Mouse (Mus musculus) bone marrow macrophage, adult 2 months (primary cell): ENCODE measurements around the gene Chka.

ENCODE experiments used
- CTCF ChIP-seq: IDR thresholded peaks from 2 replicates; pipeline ENCODE4 v1.5.1; 2012; ENCODE audit warnings: low read depth, mild to moderate bottlenecking, low read length, moderate library complexity
- POLR2A ChIP-seq: IDR thresholded peaks from 2 replicates; pipeline ENCODE4 v1.6.1; 2012; ENCODE audit warnings: mild to moderate bottlenecking, low read depth, low read length, borderline replicate concordance

DNA sequence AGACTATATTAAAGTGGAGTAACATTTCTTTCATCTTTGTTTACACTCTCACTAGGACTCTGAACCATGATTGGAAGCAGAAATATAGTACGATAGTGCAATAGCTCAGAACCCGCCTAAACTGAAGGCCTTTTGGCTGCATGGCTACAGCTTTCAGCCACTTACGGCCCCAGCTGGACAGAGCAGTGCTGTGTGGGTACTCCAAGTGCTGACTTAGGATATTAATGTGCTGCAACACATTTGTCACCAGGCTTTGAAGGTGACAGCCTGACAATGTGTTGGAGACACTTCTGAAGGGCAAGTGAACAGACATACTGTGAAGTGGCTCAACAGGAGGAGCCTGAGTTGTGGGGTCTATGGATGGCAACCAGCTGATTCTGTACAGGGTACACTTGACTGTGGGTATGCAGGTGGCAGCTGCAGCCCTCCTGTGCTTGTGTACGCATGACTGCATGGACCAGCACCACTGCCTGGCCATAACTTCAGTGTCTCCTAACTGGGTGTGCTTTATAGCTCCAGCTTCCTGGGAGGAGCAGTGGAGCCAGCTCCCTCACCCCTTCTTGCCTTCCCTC, 42.1 kb downstream of the Chka start:
- no peak for TF ChIP-seq CTCF
- no peak for TF ChIP-seq POLR2A
